Mouse (Mus musculus) cerebellum, adult (tissue): Measurements from ENCODE around the gene Gcn1l1.

Experiments
- ATAC-seq: cut with Nextera tagmentation; 2 replicates; pipeline ENCODE4 v1.9.2; 2017; ENCODE audit warnings: mild to moderate bottlenecking, moderate library complexity, mixed read lengths; ENCODE audit not compliant: insufficient number of reproducible peaks, low FRiP score, low TSS enrichment

The Gcn1l1 gene

DNA sequence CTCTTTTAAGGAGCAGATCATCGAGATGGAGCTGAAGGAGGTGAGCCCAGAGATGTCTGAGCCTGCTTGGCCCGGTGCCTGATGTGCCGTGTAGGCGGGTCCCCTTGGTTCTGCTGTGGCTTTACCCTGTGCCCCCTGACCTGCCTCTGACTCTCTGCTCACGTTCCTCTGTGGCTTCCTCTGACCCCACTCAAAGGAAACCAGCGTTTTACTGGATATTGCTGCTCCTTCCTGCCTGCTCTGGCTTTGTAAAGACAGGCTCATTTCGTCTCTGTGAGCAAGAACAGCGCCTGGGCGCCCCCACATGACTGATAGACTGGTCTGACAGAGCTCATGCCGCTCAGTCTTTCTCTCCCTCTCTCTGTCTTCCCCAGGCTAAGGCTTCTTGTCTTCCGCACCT is 26.0 kb downstream of the Gcn1l1 start:
- ATAC-seq, result no peak

DNA sequence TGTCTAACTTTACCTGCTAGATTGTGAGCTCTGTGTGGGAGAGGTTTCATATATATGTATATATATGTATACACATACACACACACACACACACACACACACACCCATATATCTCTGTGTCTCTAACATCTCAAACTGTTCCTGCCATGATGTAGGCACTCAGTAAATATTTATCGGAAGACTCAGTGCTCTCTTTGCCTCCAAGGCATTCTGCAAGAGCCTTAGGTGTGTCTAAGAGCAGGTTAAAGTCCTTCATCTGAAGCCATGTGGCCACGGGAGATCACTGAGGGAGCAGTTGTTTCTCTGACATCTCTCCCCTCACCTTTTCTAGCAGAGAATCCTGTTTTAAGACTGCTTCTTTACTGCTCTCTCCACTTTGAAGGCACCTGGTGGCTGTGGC is 26.5 kb downstream of the Gcn1l1 start:
- ATAC-seq, result no peak

DNA sequence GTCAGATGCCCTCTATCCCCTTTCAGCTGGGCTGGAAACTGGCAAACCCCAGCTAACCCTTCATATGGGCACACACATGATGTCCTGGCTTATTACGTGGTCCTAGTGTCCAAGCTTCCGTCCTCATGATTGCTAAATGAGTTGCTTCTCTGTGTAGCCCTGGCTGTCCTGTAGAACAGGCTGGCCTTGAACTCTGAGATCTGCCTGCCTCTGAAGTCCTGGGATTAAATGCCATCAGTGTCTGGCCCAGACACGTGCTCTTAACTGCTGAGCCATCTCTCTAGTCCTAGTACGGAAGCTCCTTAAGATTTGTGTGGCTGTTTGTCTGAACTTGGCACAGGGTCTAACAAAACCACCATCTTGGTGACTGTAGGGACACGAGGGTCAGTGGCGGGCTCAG is 38.5 kb downstream of the Gcn1l1 start:
- no peak for ATAC-seq

DNA sequence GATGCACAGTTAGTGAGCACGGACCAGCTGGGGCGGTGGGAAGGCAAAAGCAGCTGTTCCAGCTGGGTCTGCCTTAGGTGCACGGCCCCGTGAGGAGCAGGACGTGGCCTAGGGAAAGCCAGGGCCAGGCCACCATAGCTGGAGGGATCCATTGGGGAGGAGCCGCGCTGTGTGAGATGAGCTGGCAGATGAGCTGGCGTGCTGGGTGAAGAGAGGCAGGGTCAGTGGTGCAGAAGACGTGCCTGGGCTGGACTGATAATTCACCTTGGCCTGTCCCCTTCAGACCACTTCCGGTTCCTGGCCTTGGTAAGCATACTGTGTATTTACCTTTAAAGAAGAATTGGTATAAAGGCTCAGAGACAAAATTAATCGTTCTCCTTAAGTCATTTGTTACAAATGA is 46.5 kb downstream of the Gcn1l1 start:
- no peak for ATAC-seq

DNA sequence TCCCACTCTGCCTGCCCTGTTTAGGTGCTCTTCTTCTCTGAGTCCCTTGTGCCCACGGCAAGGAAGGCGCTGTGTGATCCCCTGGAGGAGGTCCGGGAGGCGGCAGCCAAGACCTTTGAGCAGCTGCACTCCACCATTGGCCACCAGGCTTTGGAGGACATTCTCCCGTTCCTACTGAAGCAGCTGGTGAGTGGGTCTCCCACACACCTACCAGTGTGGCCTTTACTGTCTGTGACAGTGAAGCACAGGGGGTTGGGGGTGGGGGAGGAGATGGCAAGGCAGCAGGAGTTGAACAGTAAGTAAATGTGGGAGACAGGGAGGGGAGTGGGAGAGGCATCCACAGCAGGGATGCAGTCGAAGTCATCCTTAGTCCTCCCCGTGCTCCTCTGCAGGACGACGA is 48.3 kb downstream of the Gcn1l1 start:
- ATAC-seq, result no peak

DNA sequence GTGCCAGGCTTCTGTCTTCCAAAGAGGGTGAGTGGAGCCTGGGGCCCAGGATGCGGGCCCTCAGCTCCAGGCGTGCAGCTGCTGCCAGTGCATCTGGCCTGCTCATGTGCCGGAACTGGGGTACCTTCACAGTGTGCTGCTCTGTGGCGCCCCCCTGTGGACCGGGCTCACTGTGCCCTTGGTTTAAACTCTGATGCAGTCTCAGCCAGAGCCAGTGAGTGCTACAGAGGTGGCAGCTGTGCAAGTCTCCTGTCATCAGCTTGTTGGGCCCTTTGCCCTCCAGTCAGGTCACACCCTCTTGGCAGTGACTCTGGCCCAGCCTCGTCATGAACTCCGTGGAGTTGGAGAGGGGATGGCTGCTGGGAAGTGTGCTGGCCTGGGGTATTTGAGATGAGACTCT is 49.9 kb downstream of the Gcn1l1 start:
- ATAC-seq, result no peak

DNA sequence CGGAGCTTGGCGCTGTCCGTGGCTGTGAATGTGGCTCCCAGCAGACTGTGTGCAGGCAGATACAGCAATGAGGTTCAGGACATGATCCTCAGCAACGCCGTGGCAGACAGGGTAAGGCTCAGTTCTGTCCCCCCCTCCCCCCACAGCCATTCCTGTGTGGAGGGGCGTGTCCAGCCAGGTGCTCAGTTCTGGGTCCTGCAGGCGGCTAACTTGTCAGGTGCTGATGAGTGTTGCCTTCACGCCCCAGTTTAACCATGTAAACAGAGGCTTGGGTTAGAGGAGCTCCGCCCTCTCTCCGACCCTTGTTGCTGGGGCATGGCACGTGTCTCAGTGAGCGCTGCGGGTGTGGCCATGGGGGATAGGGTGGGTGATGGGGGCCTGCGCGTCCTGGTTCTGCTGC is 54.6 kb downstream of the Gcn1l1 start:
- ATAC-seq, result no peak

DNA sequence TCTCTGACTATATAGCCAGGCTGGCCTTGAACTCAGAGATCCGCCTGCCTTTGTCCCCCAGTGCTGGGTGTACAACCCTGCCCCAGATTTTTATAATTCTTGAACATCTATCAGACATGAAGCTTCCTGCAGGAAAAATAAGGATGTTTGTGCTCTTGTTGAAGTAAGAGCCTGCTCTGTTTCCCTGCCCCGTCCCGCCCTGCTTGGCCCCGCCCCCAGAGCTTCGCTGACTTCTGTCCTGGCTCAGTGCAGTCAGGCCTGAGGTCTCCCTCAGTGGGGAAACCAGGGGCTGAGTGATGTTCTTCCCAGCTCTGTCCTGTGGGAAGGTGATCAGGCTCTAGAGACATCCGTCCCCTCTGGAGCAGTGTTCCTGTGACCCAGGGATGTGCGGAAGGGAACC is 57.6 kb downstream of the Gcn1l1 start:
- ATAC-seq, result no peak

DNA sequence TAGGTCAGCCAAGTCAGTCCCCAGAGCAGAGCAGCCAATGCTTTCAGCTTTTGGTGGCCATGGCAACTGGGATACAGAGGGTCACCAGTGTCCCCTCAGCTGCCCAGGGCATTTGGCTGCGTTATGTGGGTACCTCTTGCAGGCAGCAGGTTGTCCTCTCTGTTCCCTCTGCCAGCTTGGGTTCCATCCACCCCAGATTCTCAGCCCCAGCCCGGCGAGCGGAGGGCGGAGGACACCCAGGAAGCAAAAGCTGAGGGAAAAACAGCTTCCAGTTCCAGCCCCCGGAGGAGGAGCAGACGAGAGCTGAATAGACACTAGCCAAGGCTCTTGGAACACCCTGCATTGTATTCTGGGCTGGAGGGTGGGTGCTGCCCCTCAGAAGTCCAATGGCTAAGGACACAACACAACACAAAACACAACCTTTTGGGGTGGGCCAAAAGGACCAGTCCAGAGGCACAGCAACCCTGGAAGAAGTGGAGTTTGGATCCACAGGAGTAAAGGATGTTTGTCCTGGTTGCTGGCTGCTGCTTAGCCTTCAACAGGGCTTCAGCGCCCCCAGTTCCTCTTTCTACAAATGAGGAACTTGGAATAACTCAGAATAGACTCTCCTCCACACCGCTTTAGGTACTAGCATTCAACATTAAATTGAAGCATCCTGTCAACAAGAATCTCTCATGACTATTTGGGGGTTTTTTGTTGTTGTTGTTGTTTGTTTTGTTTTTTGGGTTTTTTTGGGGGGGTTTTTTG is 58.8 kb downstream of the Gcn1l1 start:
- no peak for ATAC-seq

DNA sequence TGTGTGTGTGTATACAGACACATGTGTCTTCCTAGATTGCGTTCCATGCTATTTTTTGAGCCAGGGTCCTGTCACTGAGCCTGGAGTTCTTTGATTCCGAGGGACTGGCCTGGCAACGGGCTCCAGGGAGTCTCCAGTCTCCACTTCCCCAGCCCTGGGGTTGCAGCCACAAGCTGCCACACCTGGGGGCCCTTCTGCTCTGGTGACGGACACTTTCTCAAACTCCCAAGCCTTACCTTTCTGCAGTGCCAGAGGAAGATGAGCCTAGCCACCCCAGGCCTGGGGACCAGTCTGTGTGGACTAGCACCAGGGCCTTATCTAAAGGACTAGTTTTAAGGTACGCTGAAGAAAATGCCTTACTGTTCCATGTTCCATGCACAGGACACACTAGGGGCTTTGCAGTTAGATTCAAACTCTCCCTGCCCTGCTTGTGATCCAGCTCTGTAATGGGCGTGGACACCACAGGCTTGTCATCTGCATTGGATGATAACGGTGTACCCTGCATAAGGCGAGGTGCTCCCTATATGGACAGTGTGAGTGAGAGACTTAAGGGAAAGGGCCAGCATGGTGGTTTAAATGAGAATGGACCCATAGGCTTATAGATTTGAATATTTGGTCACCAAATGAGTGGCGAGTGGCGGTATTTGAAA is 61.3 kb downstream of the Gcn1l1 start:
- ATAC-seq, result no peak

DNA sequence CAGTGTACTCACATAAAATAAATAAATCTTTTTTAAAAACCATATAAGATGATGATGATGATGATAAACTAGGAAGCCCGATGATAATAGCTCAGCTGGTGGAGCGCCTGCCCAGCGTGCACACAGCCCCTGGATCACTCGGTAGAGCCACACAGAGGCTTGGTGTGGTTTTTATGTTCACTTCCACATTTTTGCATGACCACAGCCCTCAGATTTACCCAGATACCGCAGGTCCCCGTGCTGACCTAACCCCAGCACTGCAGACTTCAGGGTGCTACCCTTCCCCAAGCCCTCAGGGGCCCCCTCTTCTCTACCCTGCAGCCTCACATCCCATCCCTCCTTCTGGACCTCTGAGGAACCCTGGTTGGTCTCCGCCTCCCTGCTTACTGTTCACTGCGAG is 63.0 kb downstream of the Gcn1l1 start:
- ATAC-seq, result no peak

DNA sequence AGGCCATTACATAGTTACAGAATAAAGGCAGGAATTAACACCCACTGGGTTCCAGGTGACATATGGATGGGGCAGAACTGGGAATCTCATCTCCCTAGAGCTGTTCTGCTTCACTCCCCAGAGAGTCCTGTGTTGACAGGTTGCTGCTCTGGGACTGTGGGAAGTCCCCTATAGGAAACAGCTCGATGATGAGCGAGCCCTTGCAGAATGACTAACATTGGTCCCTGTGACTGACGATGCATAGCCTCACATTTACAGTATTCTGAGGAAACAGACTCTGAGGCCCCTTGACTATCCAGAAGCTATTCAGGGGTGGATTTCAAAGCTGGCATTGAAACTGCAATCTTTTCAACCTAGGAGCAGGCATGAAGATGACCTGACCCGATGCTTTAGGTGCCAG is 64.6 kb downstream of the Gcn1l1 start:
- ATAC-seq, result no peak

DNA sequence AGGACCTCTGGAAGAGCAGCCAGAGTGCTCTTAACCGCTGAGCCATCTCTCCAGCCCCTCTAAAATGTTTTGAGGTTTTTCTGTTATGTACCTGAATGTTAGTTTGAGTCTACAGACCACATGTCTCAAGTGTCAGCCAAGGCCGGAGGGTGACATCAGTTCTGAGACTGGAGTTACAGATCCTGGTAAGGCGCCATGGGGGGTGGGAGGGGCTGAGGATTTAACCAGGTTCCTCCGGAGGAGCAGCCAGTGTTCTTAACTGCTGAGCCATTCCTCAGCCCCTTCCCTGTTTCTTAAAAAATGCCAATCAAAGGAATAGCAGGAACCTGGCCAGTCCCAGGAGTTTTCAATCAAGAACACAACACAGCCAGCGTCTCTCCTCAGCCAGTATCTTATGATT is 65.2 kb downstream of the Gcn1l1 start:
- no peak for ATAC-seq

DNA sequence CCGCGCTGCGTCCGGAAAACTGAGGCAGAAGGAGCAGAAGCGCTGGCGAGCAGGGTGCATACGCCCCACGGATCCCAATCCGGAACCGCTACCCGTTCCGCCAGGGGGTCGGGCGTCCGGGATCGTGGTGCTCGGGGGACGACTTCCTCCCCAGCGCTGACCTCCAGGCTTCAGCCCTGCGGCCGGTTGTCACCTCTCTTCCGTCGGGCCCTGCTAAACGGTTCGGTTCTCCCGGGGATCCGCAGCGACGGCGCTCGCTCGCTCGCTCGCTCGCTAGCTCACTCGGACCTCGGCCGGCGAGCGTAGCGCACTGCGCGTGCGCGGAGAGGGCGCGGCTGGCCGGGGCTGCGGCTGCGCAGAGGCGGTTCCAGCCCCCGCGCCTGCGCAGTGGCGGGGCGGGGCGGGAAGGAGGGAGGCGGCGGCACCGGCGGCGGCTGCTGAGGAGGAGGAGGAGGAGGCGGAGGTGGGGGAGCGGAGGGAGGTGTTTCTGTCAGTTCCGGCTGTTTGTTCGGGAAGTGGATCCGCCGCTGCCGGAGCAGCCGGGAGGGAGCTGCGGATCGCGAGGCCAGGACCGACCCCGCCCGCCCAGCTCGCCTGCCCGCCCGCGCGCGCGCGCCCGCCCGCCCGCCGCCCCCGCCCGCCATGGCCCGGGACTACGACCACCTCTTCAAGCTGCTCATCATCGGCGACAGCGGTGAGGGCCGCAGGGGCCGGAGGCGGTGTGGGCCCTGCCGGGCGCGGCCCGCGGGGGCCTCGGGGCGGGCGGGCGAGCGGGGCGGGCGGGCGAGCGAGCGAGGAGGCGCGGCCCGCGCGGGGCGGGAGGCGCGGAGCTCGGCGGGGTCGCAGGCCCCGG is 66.7 kb downstream of the Gcn1l1 start, which contains the start of gene Rab35:
Gene Rab35 (plus strand): TSS at position 404 of the 853 bp plus-strand sequence.
- ATAC-seq, result peak; percentile 77

DNA sequence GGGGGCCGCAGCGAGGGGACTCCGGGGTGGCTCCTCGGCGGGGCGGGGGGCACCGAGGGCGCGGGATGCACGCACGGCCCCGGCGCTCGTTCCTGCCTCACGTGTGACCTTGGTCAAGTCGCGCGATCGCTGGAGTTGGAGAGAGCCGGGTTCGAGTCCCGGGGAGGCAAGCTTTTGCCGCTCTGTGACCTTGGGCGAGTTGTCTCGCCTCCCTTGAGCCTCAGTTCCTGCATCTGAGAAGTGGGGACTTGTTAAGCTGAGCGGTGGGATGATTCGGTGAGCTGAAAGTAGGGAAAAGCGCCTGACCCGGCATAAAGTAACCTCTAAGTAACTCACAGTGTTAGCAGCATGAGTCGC is 67.3 kb downstream of the Gcn1l1 start:
- ATAC-seq, result no peak

DNA sequence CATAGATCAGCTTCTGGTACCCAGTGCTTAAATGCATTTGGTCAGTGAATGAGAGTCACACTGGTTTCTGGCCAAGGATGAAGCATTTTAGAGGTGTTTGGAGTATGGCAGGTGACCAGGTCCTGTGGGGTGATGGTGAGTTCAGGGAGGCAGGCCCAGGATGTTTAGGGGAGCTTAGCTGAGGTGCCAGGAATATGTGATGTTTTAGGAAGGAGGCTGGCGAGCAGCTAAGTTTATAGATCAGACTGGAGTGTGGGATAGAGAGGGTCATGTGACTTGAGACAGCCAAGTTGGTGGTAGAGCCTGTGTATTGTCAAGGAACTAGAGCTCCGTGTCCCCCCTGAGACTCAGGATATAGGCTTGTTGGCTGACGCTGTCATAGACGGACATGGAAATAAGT is 68.0 kb downstream of the Gcn1l1 start:
- no peak for ATAC-seq

DNA sequence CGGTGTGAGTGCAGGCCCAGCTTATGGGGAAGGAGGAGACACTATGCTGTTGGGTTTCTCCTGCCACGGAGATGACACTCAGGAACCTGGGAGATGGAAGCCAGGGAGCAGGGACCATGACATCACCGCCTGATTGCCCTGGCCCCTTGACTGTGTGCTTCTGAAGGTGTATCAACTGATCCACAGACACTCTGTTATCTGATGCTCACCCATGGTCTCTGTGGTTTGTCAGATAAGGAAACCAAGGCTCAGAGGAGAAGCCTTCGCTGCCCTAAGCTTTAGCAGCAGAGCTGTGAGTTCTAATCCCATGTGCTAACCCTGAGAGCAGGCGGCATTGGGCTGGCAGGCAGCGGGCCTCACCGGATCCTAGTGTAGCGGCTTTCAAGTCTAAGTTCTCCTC is 69.0 kb downstream of the Gcn1l1 start:
- ATAC-seq, result no peak

DNA sequence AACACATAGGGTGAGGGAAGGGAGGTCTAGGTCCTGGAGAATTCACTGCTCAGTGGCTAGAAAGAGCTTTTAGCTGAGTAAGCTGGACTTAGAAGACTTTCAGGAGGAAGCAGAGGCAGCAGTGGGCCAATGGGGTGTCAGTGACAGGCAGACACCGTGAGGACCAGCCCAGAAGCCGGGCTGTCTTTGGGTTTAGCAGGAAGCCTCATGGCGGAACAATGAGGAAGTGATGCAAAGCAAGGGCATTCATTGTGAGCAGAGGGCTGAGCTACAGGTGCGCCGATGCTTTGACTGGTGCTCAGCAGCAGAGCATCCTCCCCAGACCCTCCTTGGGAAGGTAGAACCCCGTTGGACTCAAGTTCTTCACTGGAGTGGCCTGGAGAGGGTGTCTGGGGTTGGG is 70.5 kb downstream of the Gcn1l1 start:
- no peak for ATAC-seq

DNA sequence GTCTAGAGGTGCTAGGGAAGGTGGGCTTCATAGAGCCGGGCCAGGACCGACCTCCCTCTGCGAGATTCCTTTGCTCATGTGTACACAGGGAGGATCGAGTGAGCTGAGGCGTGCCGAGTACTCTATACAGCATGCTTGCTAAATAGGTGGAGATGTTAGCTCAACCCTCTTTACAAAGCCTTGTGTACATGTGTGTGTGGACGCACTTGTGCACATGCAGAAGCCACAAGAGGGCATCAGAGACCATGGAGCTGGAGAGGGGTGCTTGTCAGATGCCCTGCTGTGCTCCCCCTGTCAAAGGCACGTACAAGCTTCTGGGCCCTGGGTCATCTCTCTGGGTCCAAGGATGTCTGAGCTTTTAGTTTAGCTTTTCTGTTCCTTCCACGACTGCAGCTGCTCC is 79.1 kb downstream of the Gcn1l1 start:
- no peak for ATAC-seq

DNA sequence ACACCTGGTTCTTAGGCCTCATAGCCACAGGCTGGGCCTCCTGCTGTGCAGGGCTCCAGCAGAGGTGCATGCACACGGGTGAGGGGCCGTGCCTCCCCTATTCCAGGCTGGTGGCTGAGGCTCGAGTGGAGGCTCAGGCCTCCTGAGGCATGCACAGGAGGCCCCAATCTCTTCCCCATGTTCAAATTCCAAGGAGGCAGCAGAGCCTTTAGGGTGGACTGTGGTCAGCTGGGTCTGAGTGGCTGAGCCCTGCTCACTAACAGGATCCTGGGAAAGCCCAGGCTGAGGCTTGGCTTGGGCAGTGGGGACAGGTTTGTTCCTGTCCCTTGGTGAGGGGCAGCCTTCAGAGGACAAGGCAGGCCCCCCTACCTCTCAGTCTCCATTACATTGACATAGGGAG is 83.8 kb downstream of the Gcn1l1 start:
- ATAC-seq, result no peak

DNA sequence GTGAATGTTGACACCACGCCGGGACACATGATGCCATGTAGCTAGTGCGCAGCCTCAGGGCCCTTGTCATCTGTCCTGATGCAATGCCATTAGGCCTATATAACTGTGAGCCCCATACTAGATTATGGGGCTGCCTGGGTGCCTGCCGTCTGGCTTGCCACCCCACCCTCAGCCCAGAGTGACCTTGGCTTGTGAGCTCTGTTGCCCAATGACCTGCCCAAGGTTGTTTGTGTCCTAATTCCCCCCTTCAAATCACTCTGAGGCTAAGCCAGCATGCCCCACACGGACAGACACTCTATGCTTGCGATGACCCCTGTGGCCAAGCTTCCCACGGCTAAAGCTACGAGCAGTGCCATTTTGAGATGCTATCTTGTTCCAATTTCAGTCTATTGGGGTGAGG is 84.6 kb downstream of the Gcn1l1 start:
- ATAC-seq, result no peak
